Mouse (Mus musculus): Measurements from ENCODE around the gene Mki67. TPM values are rescaled to one million over a fixed set of nuclear protein-coding genes. Genes with fewer than 3 reads are reported as not detected.

Mki67 gene
- total and polyA plus RNA-seq, 2 experiments from 2014 or later, result 8.0 to 24.2 TPM

DNA sequence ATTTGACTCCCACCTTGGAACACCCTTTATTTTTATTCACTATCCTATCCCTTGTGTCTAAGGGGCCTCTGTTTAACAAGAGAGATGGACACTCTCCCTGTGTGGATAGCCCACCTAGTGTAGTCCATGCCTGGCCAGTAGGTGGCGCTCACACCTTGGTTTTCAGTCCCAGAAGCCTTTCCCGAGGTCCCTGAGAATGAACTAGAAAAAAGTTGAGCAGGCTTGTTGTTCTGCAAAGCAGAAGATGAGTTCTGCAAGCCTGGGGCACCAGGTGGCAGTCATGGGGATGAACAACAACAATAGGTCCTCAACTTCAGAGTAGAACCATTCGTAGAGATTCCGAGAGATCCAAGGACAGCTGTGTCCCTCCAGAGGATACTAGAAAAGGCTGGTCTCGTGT lies 35.8 kb downstream of the Mki67 start:
- Histone ChIP-seq H3K4me3 (ENCODE audit: low read depth, low read length) (no peak overlapping the region), H3K4me1 (ENCODE audit: control insufficient read depth, insufficient read depth) (peaks cover 6% of the 10 kb centered on the region), H3K9ac (replicated peaks; ENCODE audit: low read depth, low read length) (no peak overlapping the region), H3K27me3 (ENCODE audit: control insufficient read depth, insufficient read depth, low read length) (peaks cover 13% of the 10 kb centered on the region; the same call in 1 of the 2 replicates), H3K27ac (ENCODE audit: low read depth) (no peak overlapping the region), H3K9me3 (replicated peaks; ENCODE audit: control insufficient read depth, low read length) (no peaks in the 10 kb centered on the region), H3K4me2 (ENCODE audit: low read depth, low read length) (no peak overlapping the region), H3K36me3 (replicated peaks; ENCODE audit: control insufficient read depth, insufficient read depth, low read length) (peaks cover 11% of the 10 kb centered on the region; the same call in 1 of the 2 replicates)
- WGBS, result 70% methylated on average over 5 of the region's 5 CpGs
- no peak for TF ChIP-seq EP300 (IDR thresholded peaks at IDR 0.05; ENCODE audit: low read depth)
- peak; percentile 70 for TF ChIP-seq CTCF (IDR thresholded peaks at IDR 0.05; ENCODE audit: low read depth)
- peak; percentile 57 for DNase-seq (ENCODE audit: low spot score)
- no peak for ATAC-seq (ENCODE audit: insufficient read depth, low read depth)

DNA sequence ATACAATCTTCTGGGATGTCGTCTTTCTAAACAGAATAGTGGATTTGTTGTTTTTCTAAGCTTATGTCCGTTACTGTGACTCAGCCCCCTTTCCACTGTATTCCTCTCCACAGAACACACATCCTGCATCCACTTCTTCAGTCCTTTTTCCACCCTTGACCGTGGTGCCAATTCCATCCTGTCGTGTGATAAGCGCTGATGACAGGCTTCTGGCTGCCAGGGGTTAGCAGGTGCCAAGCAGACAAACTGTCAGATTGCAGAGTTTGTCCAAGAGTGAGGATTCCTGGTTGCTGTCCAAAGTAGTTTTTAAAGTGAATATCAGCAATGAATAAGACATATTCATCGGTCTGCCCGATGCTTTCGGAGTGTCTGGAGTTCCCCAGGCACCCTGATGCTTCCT lies 39.4 kb downstream of the Mki67 start:
- peak; percentile 80 for ATAC-seq (ENCODE audit: insufficient read depth, low read depth)
- peak; percentile 83 for DNase-seq (ENCODE audit: low spot score)
- 29% methylated on average over 8 of the region's 8 CpGs for WGBS
- TF ChIP-seq CTCF (IDR thresholded peaks at IDR 0.05; ENCODE audit: low read depth) (no peak), EP300 (IDR thresholded peaks at IDR 0.05; ENCODE audit: low read depth) (no peak)
- Histone ChIP-seq H3K4me3 (ENCODE audit: low read depth, low read length) (no peak overlapping the region), H3K36me3 (replicated peaks; ENCODE audit: control insufficient read depth, insufficient read depth, low read length) (no peaks in the 10 kb centered on the region), H3K4me2 (ENCODE audit: low read depth, low read length) (peak overlapping the region; percentile 34; the same call in 1 of the 2 replicates), H3K27me3 (ENCODE audit: control insufficient read depth, insufficient read depth, low read length) (peaks cover 13% of the 10 kb centered on the region; the same call in 1 of the 2 replicates), H3K9ac (replicated peaks; ENCODE audit: low read depth, low read length) (no peak overlapping the region), H3K4me1 (ENCODE audit: control insufficient read depth, insufficient read depth) (peaks cover 6% of the 10 kb centered on the region), H3K27ac (ENCODE audit: low read depth) (0 out of 2 replicates have a peak overlapping the region, but pooled peaks have one; percentile 13), H3K9me3 (replicated peaks; ENCODE audit: control insufficient read depth, low read length) (no peaks in the 10 kb centered on the region)

DNA sequence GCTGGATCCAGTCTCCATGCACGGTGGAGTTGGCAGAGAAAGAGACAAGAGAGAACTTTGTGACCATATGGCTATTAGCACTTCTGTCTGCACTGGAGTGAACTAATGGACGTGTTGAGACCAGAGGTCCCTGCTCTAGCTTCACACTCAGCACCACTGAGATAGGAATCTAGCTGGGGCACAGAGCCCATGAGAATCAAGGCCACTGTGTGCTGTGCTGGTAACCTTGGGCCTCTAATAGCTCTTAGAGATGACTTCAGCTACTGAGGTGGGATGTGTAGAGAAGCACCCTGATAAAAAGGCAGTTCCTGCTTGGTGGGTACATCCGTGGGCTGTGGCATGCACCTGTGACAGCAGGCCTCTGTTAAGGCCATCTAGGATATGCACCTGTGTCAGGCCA lies 42.6 kb downstream of the Mki67 start:
- no peak overlapping the region for H3K4me3 ChIP-seq (ENCODE audit: low read depth, low read length)
- no peak overlapping the region for H3K4me2 ChIP-seq (ENCODE audit: low read depth, low read length)
- H3K36me3 ChIP-seq (replicated peaks; ENCODE audit: control insufficient read depth, insufficient read depth, low read length), result no peaks in the 10 kb centered on the region
- DNase-seq (ENCODE audit: low spot score) (no peak), ATAC-seq (ENCODE audit: insufficient read depth, low read depth) (no peak)
- peaks cover 6% of the 10 kb centered on the region for H3K4me1 ChIP-seq (ENCODE audit: control insufficient read depth, insufficient read depth)
- H3K27ac ChIP-seq (ENCODE audit: low read depth), result no peak overlapping the region
- TF ChIP-seq CTCF (IDR thresholded peaks at IDR 0.05; ENCODE audit: low read depth) (no peak), EP300 (IDR thresholded peaks at IDR 0.05; ENCODE audit: low read depth) (no peak)
- peaks cover 9% of the 10 kb centered on the region; the same call in 1 of the 2 replicates for H3K27me3 ChIP-seq (ENCODE audit: control insufficient read depth, insufficient read depth, low read length)
- WGBS, result 49% methylated on average over 3 of the region's 3 CpGs
- no peak overlapping the region for H3K9ac ChIP-seq (replicated peaks; ENCODE audit: low read depth, low read length)
- no peaks in the 10 kb centered on the region for H3K9me3 ChIP-seq (replicated peaks; ENCODE audit: control insufficient read depth, low read length)

DNA sequence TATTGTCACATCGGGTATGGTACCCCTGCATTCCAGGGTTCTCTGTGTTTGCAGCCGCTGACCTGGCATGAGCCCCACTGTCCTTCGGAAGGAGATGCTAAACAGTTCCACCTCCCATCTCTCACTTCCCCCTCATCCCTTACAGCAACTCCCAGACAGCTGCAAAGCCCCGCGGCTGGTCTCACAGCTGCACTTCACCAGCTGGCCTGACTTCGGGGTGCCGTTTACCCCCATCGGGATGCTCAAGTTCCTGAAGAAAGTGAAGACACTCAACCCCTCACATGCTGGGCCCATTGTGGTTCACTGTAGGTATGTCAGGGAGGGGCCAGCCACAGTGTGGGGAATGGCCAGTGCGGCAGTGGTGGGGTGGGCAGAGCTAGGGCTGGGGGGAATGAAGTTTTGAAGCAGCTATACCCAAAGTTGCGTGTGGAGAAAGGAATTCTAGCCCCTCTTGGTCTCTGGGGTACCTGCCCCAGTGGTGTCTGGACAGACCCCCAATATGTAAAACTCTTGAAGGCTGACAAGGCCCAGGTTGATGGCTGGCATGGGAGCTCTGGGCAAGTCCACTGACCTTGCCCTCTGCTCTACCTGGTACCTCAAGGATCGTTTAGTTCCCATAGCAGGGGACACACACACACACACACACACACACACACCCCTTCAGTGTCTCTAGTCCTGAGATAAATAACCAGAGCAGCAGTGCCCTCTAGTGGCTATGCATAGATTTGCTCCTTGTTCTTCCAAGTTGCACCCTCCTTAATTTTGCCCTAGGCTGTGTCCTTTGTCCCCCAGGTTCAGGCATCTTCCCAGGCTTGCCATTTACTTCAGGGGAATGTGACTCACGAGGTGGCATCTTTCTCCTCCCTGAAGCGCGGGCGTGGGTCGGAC lies 47.1 kb downstream of the Mki67 start:
- ATAC-seq (ENCODE audit: insufficient read depth, low read depth) (0 out of 2 replicates have a peak, but pooled peaks have one; percentile 28), DNase-seq (ENCODE audit: low spot score) (peak; percentile 54)
- H3K4me3 ChIP-seq (ENCODE audit: low read depth, low read length), result no peak overlapping the region
- H3K4me2 ChIP-seq (ENCODE audit: low read depth, low read length), result no peak overlapping the region
- no peak overlapping the region for H3K27ac ChIP-seq (ENCODE audit: low read depth)
- TF ChIP-seq CTCF (IDR thresholded peaks at IDR 0.05; ENCODE audit: low read depth) (peak; percentile 76), EP300 (IDR thresholded peaks at IDR 0.05; ENCODE audit: low read depth) (no peak)
- peaks cover 4% of the 10 kb centered on the region; the same call in 1 of the 2 replicates for H3K27me3 ChIP-seq (ENCODE audit: control insufficient read depth, insufficient read depth, low read length)
- 41% methylated on average over 16 of the region's 16 CpGs for WGBS
- H3K9ac ChIP-seq (replicated peaks; ENCODE audit: low read depth, low read length), result no peak overlapping the region
- H3K9me3 ChIP-seq (replicated peaks; ENCODE audit: control insufficient read depth, low read length), result no peaks in the 10 kb centered on the region
- no peaks in the 10 kb centered on the region for H3K4me1 ChIP-seq (ENCODE audit: control insufficient read depth, insufficient read depth)
- H3K36me3 ChIP-seq (replicated peaks; ENCODE audit: control insufficient read depth, insufficient read depth, low read length), result no peaks in the 10 kb centered on the region

DNA sequence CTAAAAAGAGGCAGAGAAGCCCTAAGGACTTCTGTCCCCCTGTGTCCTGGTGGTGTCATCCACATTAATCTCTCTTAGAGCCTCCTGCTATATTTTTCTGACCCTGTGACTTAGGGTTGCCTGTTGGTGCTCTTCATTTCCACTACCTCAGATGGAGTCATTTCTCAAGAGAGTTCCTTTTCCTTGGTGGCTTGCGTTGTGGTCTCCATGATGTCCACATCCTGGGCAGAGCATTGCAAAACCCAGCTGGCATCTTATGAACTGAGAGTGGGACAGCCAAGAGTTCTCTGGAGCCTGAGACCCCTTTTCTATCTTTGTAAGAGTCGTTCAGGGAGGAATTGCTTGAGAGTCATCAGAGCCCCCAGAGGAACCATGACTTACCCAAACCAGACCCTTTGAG lies 49.8 kb downstream of the Mki67 start:
- DNase-seq (ENCODE audit: low spot score), result no peak
- Histone ChIP-seq H3K27ac (ENCODE audit: low read depth) (no peak overlapping the region), H3K4me2 (ENCODE audit: low read depth, low read length) (no peak overlapping the region), H3K4me1 (ENCODE audit: control insufficient read depth, insufficient read depth) (no peaks in the 10 kb centered on the region), H3K9me3 (replicated peaks; ENCODE audit: control insufficient read depth, low read length) (no peaks in the 10 kb centered on the region), H3K9ac (replicated peaks; ENCODE audit: low read depth, low read length) (no peak overlapping the region), H3K36me3 (replicated peaks; ENCODE audit: control insufficient read depth, insufficient read depth, low read length) (no peaks in the 10 kb centered on the region), H3K27me3 (ENCODE audit: control insufficient read depth, insufficient read depth, low read length) (peaks cover 4% of the 10 kb centered on the region; the same call in 1 of the 2 replicates), H3K4me3 (ENCODE audit: low read depth, low read length) (no peak overlapping the region)
- 81% methylated on average over 2 of the region's 2 CpGs for WGBS
- ATAC-seq (ENCODE audit: insufficient read depth, low read depth), result no peak
- TF ChIP-seq EP300 (IDR thresholded peaks at IDR 0.05; ENCODE audit: low read depth) (no peak), CTCF (IDR thresholded peaks at IDR 0.05; ENCODE audit: low read depth) (no peak)

Data from heart, postnatal 0 days (tissue).